Mouse (Mus musculus) kidney, embryonic 14.5 days (tissue): ENCODE data around the gene Als2cr12. TPM values are rescaled to one million over a fixed set of nuclear protein-coding genes. Genes with fewer than 3 reads are reported as not detected.
"Not testable (repeated sequence)": the region's sequence is repeated elsewhere in the genome, so short reads cannot be mapped to it uniquely, and the experiment has no call there.

Source experiments
- ATAC-seq: fragments of 200-750 bp; cut with Nextera tagmentation; 2 replicates; pipeline ENCODE4 v1.8.0; 2017; ENCODE audit warnings: moderate number of reproducible peaks, mild to moderate bottlenecking, moderate TSS enrichment, moderate library complexity; ENCODE audit not compliant: low FRiP score, low TSS enrichment
- H3K27ac ChIP-seq: fragments of 300-500 bp; sonication (generic); 2 replicates; pipeline ENCODE4 v1.5.1; 2014; ENCODE audit warnings: low read depth, mild to moderate bottlenecking, low read length, moderate library complexity, mixed read lengths
- H3K27me3 ChIP-seq: fragments of 300-500 bp; sonication (generic); 2 replicates; pipeline ENCODE4 v1.6.1; 2014; ENCODE audit warnings: mild to moderate bottlenecking, low read length; ENCODE audit not compliant: control insufficient read depth, insufficient read depth
- H3K36me3 ChIP-seq: fragments of 300-500 bp; sonication (generic); 2 replicates; pipeline ENCODE4 v1.6.1; 2014; ENCODE audit warnings: low read length, mixed read lengths; ENCODE audit not compliant: control insufficient read depth, insufficient read depth
- H3K4me1 ChIP-seq: fragments of 300-500 bp; sonication (generic); 2 replicates; pipeline ENCODE4 v1.6.1; 2014; ENCODE audit warnings: low read length, mixed read lengths; ENCODE audit not compliant: control insufficient read depth, insufficient read depth
- H3K4me2 ChIP-seq: fragments of 300-500 bp; sonication (generic); replicated peaks from 2 replicates; pipeline ENCODE4 v1.6.1; 2014; ENCODE audit warnings: low read depth, mild to moderate bottlenecking, low read length
- H3K4me3 ChIP-seq: fragments of 300-500 bp; sonication (generic); 2 replicates; pipeline ENCODE4 v1.5.1; 2014; ENCODE audit warnings: mild to moderate bottlenecking, low read length
- H3K9ac ChIP-seq: fragments of 300-500 bp; sonication (generic); 2 replicates; pipeline ENCODE4 v1.6.1; 2014; ENCODE audit warnings: low read depth, mild to moderate bottlenecking, low read length, moderate library complexity
- H3K9me3 ChIP-seq: fragments of 300-500 bp; sonication (generic); 2 replicates; pipeline ENCODE4 v1.6.1; 2016; ENCODE audit warnings: low read length; ENCODE audit not compliant: control insufficient read depth
- WGBS: fragments of 180-500 bp; shearing (Covaris S2); extraction: QIAGEN DNeasy Blood & Tissue Kit; methylation state at CpG from one replicate; pipeline ENCODE4 v1.1.7; 2014; 5-methylcytosine and 5-hydroxymethylcytosine counted together
- polyA plus RNA-seq: library from polyadenylated mRNA; unstranded; fragments of >200 nt; fragmentation: Nextera tagmentation; extraction: Ambion mirVana; gene quantifications from 2 replicates; pipeline ENCODE4 v1.2.1, GENCODE M21; 2014

The Als2cr12 gene
- polyA plus RNA-seq, 1 experiment from 2014 or later = not detected

DNA sequence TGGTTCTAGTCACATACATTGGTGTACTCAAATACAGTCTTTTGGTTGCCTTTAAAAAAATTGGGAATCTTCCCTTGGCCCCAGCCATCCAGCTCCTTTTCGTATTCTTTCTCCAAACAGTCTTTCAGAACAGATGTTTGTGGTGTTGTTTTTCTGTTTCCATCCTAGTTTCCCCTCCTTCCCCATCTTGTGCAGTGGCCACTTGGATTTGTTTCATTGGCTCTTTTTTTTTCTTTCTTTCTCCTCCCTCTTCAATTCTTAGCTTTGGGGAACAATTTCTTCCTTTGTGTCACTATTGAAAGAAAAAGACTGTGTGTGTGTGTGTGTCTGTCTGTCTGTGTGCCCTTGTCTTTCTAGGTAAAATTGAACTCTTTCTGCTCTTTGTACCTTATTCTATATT lies 18.6 kb upstream of the Als2cr12 start:
- H3K9me3 ChIP-seq = no peaks in the 10 kb centered on the region
- no peak for ATAC-seq
- no peak overlapping the region; the same call in 1 of the 2 replicates for H3K27ac ChIP-seq
- peak overlapping the region; percentile 64; the same call in 1 of the 2 replicates for H3K9ac ChIP-seq
- peak overlapping the region; percentile 51 for H3K4me3 ChIP-seq
- peaks cover 18% of the 10 kb centered on the region; the same call in 1 of the 2 replicates for H3K36me3 ChIP-seq
- 59% methylated on average over 1 of the region's 1 CpGs for WGBS
- H3K4me2 ChIP-seq = peak overlapping the region; percentile 58
- H3K27me3 ChIP-seq = no peaks in the 10 kb centered on the region
- H3K4me1 ChIP-seq = peaks cover 10% of the 10 kb centered on the region; the same call in 1 of the 2 replicates

DNA sequence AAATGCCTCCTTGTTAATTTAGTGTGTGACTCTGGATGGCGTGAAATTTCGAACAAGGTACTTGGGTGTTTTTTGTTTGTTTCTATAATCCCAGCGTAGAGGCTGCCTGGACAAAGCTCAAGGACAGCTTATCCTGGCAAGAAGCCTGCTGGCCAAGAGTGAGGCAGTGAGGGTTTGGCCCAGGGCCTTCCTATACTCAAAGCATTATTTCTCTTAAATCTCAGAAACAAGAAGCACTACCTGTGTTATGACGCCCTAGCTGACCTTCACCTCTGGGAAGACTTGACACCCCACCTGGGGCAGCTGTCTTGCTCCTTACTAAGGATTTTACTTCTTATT lies 18.1 kb upstream of the Als2cr12 start:
- H3K4me1 ChIP-seq = peaks cover 10% of the 10 kb centered on the region; the same call in 1 of the 2 replicates
- H3K4me2 ChIP-seq = peak overlapping the region; percentile 58
- no peaks in the 10 kb centered on the region for H3K9me3 ChIP-seq
- H3K36me3 ChIP-seq = peaks cover 13% of the 10 kb centered on the region; the same call in 1 of the 2 replicates
- H3K4me3 ChIP-seq = peak overlapping the region; percentile 51
- H3K27me3 ChIP-seq = no peaks in the 10 kb centered on the region
- no peak for ATAC-seq
- H3K9ac ChIP-seq = peak overlapping the region; percentile 64
- WGBS = 42% methylated on average over 4 of the region's 4 CpGs
- H3K27ac ChIP-seq = peak overlapping the region; percentile 83; the same call in 1 of the 2 replicates

- ATAC-seq = no peak; the same call in 1 of the 2 replicates
- 5% methylated on average over 31 of the region's 31 CpGs for WGBS
- H3K27me3 ChIP-seq = no peaks in the 10 kb centered on the region
These were observed 17.5 kb upstream of the Als2cr12 start for GRCm38 (mm10) chr1:58713081-58713892.

GRCm38 (mm10) chr1:58712076-58713061 lies 16.6 kb upstream of the Als2cr12 start:
- Histone ChIP-seq H3K4me1 (peaks cover 10% of the 10 kb centered on the region; the same call in 1 of the 2 replicates), H3K27me3 (no peaks in the 10 kb centered on the region), H3K4me2 (peak overlapping the region; percentile 58), H3K9ac (peak overlapping the region; percentile 86), H3K27ac (peak overlapping the region; percentile 100), H3K9me3 (no peaks in the 10 kb centered on the region), H3K36me3 (peaks cover 6% of the 10 kb centered on the region; the same call in 1 of the 2 replicates), H3K4me3 (peak overlapping the region; percentile 51)
- 6% methylated on average over 13 of the region's 17 CpGs for WGBS
- ATAC-seq = peak; percentile 83

More at GRCm38 (mm10) chr1:58713081-58713892, 17.5 kb upstream of the Als2cr12 start:
- Histone ChIP-seq H3K27ac (peak overlapping the region; percentile 83), H3K4me1 (peaks cover 10% of the 10 kb centered on the region; the same call in 1 of the 2 replicates), H3K4me3 (peak overlapping the region; percentile 51), H3K9ac (peak overlapping the region; percentile 64), H3K36me3 (peaks cover 11% of the 10 kb centered on the region; the same call in 1 of the 2 replicates), H3K9me3 (no peaks in the 10 kb centered on the region), H3K4me2 (peak overlapping the region; percentile 58)

- Histone ChIP-seq H3K27ac (peak within 1 kb of the TSS; percentile 100), H3K4me1 (peaks cover 10% of the 10 kb centered on the region; the same call in 1 of the 2 replicates), H3K9me3 (no peaks in the 10 kb centered on the region), H3K36me3 (peaks cover 3% of the 10 kb centered on the region; the same call in 1 of the 2 replicates), H3K9ac (peak within 1 kb of the TSS; percentile 86), H3K27me3 (no peaks in the 10 kb centered on the region), H3K4me2 (peak within 1 kb of the TSS; percentile 58), H3K4me3 (peak within 1 kb of the TSS; percentile 51)
- ATAC-seq = peak; percentile 79
- under 1% methylated on average over 45 of the region's 45 CpGs for WGBS
These were observed 15.7 kb upstream of the Als2cr12 start, which contains the start of gene Cflar for GRCm38 (mm10) chr1:58711365-58712016. TSS of gene Cflar (plus strand) at chr1:58711508.

- ATAC-seq = no peak
These were observed 15.0 kb upstream of the Als2cr12 start for GRCm38 (mm10) chr1:58710711-58711364.

GRCm38 (mm10) chr1:58710043-58710442 lies 14.3 kb upstream of the Als2cr12 start:
- H3K4me2 ChIP-seq, H3K9me3 ChIP-seq, H3K4me1 ChIP-seq, H3K27ac ChIP-seq, H3K9ac ChIP-seq, ATAC-seq, H3K36me3 ChIP-seq, H3K27me3 ChIP-seq, H3K4me3 ChIP-seq: not testable (repeated sequence)
- 88% methylated on average over 1 of the region's 1 CpGs for WGBS

More at GRCm38 (mm10) chr1:58710711-58711364, 15.0 kb upstream of the Als2cr12 start:
- peak overlapping the region; percentile 51 for H3K4me3 ChIP-seq
- peak overlapping the region; percentile 58 for H3K4me2 ChIP-seq
- peak overlapping the region; percentile 86 for H3K9ac ChIP-seq
- peak overlapping the region; percentile 100 for H3K27ac ChIP-seq
- peaks cover 5% of the 10 kb centered on the region; the same call in 1 of the 2 replicates for H3K4me1 ChIP-seq
- 47% methylated on average over 10 of the region's 10 CpGs for WGBS
- H3K27me3 ChIP-seq = no peaks in the 10 kb centered on the region
- H3K9me3 ChIP-seq = no peaks in the 10 kb centered on the region
- H3K36me3 ChIP-seq = no peaks in the 10 kb centered on the region; the same call in 1 of the 2 replicates
